Mouse (Mus musculus) right cerebral cortex, postnatal 14 days (tissue): Measurements from ENCODE around the gene Ankrd9.

Experiments used
- DNase-seq: peaks from one replicate; pipeline ENCODE4 v3.0.0; 2022

The Ankrd9 gene

DNA sequence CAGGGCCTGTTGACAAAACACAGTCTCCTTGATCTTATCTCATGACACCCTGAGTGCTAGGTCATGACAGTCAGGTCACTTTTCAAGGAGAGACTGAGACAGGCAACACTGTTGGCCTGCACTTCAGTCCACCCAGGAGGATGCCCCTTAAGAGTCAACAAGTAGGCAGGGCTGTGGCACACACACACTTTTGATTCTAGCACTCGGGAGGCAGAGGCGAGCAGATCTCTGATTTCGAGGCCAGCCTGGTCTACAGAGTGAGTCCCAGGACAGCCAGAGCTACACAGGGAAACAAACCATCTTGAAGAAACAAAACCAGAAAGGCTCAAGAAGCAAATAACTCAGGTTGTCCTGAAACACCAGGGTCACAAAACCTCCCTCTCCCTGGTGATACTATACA, 10.6 kb upstream of the Ankrd9 start:
- DNase-seq = no peak

DNA sequence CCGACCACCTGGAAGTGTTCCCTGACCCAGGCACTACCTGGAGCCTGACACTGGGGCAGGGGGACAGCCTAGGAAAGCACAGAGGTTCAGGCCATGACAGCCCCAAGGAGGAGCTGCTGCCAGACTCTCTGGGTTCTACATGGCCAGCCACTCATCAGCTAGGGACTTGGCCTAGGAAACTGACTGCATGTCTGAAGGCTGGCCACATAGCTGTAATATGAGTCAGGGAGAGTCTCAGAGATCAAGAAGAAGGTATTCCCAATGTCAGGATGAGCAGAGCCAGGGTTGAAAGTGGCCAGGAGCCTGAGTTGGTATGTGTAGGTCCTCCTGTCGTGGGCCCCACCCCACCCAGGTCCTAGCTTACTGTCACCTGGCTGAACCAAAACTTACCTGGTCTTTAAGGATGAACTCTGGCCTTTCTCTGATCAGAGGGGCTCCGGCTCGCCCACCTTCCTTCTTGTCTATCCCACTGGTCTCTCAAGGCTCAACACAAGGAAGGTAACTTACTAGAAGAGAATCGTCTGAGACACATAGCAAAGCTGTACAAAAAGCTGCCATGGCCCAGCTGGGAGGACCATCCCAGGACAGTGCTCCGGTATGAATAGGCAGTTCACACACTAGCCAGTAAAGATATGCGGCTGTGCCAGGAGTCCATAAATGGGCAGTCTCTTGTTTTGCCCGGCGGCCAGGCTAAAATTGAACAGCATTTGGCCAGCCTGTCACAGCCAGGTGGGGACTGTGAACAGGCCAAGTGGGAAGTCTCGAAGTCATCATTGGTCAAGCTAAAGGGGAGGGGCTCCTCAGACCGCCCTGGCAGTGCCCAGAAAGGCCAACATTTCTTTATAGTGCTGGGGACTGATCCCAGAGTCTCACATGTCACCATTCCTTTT, 7.9 kb upstream of the Ankrd9 start:
- no peak for DNase-seq

DNA sequence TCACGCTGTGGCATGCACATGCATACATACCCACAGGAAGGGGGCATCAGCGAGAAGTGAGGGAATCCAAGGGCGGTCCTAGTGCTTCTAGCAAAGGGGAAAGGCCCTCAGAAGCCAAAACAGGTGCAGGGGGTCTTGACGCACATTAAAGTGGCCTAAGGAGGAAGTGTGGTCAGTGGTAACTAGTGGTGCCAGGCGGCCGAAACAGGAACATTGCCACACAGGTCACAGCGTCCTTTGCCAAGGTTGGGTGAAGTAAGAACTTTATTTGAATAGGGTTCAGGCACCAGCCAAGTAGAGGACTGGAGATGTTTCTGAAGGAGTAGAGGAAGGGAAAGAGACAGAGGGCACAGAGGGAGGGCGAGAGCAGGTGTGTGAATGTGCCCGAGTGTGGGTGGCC, 6.3 kb upstream of the Ankrd9 start:
- DNase-seq = no peak

DNA sequence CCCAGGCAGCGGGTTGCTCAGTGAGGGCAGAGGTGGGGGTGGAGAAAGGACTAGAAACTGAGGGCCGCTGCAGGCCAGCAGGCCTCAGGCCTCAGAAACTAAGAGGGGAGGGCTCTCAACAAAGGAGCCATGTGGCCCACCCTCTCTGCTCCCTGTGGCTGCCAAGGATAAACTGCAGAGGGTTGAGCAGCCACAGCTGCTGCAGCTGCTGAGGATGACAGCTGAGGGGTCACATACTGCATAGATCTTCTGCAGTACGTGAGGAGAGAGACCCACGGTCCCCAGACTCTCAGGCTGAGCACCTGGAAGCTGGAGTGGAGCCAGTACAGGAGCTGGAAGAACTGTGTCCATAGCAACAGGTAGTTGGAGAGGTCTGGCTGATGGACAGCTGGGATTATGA, 5.8 kb upstream of the Ankrd9 start:
- no peak for DNase-seq

DNA sequence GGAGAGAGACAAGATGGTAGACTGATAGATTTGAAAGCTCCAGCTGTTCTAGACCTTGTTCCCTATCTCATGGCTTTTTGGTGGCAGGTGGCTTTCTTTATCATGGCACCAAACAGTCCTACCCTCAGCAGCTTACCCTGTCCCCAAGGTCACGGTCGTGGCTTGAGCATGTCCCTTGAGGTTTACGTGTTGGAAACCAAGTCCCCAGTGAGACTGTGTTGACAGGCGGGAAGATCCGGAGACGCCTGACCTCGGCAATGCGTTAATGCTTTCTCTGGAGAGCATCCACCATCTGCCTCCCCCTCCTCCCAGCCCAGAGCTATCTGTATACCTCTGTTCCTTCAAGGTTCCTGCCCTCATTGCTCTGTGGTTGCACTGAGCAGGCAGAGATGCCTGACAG, 4.9 kb upstream of the Ankrd9 start:
- DNase-seq = no peak

DNA sequence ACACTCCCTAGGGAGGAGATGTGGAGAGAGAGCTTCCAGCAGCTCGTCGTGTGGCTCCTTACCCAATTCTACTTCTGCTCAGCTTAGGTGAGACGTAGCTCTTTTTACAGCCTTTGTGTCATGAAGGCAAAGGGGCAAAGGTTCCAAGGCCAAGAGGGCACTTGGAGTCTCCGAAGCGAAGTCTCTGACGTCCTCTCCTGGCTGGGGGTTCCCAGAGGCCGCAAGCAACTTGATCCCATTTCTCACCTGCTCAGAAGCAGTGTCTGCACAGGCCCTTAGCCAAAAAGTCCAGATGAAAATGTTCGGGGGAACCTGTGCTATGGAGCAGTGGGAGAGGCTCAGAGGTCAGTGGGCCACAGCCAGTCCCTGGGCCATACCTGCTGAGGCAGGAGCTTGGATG, 4.2 kb upstream of the Ankrd9 start:
- DNase-seq = no peak

DNA sequence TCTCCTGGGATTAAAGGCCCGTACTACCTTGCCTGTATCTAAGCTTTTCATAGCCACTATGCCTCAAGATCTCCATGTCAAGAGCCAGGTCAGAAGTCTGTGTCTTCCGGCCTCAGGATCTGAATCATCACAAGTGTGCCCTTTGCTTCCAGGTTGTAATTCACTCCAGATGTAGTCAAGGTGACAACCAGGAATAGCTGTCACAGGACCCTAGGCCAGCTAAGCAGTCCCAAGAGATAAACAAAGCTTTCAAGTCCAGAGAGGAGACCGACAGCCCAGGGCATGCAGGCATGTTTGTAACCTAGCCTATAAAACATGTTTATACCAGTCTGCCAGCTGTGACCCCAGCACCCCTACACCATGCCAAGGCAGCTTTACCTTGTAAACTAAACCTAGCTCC, 2.9 kb upstream of the Ankrd9 start:
- DNase-seq = no peak

DNA sequence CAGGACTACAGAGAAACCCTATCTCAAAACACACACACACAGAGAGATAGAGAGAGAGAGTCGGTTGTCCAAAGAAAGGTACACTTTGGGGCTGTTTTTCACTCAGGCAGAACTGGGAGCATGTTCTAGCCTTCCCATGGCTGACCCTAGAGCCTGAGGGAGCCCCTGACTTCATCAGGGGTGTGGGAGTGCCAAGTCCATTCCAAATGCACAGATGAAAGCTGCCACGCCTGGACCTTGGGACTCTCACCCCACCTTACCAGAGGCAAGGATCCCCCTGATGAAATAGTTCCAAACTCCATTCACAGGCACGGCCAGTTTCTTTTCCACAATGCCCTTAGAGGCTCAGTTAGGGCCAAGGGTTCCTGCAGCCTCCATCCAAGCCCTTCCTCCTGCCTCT, 968 bp upstream of the Ankrd9 start:
- DNase-seq = no peak

DNA sequence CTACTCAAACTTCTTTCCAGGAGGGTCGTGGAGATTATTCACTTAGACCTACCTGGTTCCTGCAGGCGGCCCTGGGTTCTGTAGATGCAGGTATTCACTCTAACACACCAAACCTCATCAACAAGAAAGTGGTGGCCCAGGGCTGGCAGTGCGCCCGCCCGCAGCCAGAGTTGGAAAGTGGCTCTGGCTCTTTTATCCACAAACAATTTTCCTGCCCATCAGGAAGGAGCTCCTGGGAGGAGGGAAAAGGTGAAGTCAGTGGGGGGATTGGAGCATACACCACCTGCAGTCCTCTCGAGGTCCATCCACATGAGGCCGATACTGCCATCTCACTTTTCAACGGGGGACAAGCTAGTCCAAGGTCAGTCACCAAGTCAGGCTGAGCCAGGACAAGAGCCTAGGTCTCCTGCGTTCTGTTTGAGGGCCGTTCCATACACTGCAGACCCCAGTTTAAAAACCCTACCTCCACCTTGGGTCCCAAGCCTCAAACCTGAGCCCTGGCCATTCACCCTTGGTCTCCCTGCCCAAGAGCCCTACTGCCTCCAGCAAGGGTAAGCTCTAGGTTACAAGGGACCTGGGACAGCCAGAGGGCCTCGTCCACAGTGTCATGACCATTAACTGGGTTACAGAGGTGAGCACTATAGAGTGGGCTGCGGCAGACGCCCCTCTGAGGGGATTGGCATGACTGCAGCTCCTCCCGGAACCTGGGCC, 789 bp downstream of the Ankrd9 start:
- DNase-seq = no peak

DNA sequence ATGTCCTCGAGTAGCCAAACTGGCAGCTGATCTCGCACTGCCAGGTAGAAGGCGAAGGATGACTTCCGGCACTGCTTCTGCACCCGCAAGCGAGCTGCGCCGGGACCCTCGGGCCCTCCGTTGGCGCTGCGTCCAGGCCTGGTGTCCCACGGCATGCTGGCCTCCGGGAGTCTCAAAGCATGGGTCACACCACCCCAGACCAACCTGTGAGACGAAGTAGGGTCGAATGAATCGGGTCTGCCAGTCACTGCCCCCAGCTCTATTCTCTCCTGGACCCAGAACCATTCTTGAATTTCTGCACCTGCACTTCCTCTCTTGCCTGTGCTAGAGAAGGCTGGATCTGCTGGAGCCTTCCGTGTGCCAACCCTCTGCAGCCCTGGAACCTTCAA, 1.5 kb downstream of the Ankrd9 start:
- no peak for DNase-seq

DNA sequence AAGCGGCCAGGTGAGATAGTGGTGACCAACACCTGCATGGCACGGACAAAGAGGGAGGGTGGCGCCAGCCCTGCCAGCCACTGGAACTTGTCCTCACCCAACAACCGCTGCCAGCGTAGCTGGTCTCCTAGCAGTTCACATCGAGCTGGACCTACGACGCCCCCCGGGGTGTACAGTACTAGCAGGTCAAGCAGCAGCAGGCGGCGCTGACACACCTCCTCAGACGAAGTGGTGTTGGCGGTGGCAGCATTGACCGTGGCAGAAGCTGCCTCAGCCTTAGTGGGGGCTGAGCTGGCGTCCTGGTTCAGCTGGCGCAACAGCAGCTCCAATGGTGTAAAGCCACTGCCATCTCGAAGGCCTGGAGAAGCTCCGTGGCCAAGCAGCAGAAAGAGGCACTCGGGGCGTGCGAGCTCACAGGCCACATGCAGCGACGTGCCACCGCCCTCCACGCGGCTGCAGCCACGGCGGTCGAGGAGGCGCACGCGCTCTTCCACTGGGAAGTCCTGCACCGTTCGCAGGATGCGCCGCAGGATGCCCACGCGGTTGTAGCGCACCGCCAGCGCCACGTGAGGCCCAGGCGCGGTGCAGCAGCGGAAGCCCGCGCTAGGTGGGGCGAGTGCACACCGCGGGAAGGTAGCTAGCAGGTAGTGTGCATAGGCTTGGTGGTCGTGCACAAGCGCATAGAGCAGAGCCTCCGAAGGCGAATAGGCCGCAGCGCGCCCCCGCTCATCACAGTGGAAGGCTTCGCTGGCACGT, 2.1 kb downstream of the Ankrd9 start:
- no peak for DNase-seq

DNA sequence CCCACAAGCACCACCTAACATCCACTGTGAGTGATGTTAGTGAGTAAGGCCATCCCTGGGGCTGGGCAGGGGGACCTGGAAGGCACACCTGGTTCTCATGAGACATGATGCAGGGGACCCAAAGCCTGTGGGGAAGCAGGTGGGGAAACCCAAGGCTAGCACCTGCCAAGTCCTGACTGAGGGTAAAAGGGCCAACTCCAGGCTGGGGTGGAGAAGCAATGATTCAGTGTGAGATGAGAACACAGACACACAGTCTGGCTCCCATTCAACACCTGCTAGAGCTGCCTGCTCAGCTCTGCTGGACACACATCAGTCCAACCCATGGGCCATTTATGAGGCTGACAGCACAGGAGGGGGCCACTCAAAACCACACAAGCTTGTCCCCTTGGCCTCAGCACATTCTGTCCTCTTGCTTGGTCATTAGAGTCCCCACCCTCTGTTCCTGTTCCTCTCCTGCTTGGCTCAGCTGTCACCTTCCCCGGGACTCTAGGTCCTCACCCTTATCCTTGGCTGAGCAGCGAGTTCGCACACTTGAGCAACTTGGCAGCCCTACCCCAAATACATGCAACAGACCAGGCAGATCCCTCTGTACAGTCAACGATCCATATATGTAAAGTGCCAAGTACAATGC, 2.9 kb downstream of the Ankrd9 start:
- no peak for DNase-seq

DNA sequence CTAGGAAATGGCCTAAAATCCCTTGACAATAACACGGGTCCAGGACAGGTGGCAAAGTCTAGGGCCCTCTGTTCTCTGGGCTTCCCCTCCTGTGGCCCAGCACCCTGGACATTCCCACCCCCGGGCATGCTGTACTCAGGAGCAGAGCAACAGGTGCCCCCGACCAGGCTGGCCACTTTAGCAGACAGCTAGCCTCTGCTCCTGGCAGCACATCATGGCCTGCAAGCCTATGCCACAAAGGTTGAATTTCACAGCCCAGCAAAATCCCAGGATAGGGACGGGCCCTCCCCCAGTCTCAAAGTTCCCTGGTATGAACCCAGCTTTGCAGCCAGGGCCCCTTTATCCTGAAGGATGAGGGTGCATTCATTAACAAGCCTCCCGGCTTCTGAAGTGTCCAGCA, 3.5 kb downstream of the Ankrd9 start:
- DNase-seq = no peak

DNA sequence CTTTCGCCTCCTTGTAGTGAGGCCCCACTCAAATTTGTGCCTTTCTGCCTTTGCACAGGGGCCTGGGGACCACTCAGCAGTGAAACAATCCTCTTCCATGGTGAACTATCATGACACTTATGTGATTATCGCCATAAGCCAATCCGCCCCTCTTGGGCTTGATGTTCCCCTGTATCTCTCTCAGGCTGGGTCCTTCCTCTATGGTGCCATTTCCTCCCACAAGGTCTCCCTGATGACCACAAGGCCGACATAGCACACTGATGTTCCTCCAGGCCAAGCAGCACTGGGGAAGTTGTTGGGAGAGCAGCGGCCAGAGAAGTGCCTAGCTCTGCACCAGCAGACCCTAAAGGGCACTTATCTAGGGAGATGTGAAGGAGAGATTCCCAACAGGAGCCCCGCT, 4.1 kb downstream of the Ankrd9 start:
- DNase-seq = no peak

DNA sequence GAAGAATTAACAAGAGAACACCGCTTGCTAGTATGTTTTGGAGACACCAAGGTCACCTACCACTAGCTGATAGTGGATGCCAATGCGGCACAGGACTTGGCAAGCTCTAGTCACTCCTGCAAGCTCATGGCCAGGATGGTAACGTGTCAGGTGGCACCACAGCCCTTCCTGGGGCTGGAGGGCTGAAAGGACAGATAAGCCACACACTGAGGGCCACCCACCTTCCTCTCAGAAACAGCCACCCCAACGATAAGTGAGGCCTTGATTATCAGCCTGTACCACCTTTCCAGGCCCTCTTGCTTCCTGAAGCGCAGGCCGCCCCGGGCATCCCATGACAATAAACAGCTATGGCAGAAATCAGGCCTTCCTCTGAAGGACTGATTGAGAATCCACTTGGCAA, 4.5 kb downstream of the Ankrd9 start:
- no peak for DNase-seq

DNA sequence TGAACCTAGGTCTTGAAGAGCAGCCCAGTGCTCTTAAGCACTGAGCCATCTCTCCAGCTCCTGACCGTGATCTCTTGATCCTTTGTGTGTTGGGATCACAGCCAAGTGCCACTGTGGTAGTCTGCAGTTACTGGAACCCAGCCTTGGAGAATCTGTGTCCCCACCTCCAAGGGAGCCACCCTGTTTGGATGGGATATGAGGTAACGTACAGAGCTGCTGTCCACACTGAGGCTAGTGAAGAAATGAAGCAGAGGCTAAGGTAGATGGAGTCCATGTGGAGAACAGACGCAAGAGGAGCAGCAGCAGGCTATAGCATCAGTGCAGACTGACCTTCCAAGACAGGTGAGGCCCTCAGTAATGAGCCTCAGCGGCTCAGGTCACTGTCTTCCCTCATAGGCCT, 5.0 kb downstream of the Ankrd9 start:
- no peak for DNase-seq

DNA sequence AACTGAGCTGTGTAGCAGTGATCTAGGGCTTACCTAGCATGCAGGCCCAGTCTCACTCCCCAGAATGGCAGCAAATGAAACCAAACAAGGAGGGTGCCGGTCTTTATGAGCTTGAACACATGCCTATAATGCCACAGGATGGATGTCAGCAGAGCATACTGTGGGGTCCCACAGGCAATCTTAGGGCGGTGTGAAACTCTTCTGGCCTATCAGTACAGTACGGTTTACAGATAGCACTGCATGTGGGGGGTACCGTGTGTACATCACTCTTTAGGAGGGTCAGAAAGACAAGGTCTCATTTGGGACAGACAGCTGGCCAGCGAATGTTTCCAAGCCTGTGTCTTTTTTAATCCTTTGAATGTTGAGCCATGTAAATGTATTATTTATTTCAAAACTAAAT, 6.9 kb downstream of the Ankrd9 start:
- DNase-seq = no peak

DNA sequence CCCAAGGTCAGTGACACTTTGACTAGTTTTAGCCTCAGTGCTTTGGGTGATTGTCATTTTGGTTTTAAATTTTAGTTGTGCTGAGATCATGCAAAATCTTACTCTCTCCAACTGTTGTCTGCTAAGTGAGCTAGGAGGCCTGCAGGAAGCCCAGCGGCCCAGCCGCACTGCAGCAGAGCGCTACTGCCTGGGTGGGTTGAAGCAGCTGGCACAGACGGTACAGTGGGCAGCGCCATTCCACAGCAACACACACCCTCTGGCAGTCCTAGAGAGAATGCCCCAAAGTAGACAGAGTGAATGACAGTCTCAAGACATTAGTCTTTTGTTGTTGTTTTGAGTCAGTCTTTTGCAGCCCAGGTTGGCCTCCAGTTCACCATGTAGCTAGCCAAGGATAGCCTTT, 8.4 kb downstream of the Ankrd9 start:
- DNase-seq = no peak

DNA sequence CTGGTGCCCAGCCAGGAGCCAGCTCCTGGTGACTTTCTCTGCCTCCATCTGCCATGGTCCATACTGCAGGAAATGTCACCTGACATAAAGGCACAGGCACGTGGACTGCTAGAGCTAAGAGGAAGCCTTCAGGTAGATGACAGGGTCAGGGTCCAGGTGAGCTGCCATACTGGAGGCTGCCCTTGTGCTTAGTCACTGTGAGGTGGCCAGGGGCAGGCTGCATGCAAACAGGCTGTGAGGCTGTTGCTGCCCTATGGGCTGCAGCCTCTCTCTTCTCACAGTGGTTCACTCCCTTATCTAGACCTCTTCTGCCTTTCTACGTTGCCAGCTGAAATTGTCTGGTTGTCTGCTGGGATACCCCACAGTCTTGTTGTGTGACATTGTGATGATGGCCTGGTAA, 11.7 kb downstream of the Ankrd9 start:
- DNase-seq = no peak

DNA sequence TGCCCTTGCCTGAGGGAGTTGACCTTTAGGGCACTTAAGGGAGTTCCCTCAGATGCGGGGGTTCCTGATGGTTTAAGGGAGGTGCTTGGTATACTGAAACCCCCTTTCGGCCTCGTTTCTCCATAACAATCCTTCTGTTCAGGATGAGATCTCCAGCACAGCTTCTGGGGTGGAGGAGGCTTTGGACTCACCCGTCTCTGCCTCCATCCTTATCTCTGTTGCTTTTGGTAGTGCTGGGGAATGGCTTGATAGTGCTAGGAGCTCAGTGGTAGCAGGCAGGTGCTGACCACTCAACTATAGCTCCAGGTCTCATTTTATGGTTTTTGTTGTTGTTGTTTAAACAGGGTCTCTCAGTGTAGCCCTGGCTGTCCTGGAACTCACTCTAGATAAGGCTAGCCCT, 12.8 kb downstream of the Ankrd9 start:
- no peak for DNase-seq

DNA sequence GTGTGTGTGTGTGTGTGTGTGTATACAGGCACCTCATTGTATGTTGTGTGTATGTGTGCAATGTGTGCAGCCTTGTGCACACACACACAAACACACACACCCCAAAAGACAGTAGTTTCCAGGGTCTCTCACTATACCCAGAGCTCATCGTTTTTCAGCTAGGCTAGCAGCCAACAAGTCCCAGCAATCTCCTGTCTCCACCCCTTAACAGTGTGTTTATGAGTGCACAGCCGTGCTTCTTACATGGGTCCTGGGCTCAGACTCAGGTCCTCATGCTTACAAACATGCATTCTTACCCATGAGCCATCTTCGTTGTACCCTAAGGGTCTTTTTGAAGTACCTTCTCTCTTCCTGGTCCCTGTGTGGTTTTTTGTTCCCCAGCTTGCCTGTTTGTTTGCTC, 13.3 kb downstream of the Ankrd9 start:
- DNase-seq = no peak

DNA sequence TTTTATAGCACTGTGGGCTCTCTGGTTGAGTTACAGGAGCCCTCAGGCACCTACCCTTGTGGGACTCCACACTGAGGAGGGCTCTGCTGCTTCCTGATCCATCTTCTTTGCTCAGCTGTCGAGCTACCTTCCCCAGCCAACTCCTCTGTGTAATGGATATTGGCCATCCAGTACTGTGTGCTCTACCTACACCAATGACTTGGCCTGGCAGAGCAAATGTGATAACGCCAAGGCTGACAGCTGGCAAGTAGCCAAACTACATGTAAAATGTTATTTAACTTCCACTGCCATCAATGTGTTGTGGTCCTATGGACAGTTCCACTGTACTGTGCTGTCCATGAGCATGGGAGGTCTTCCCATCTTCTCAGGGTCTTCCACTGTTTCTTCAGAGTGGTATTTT, 16.9 kb downstream of the Ankrd9 start:
- DNase-seq = no peak

DNA sequence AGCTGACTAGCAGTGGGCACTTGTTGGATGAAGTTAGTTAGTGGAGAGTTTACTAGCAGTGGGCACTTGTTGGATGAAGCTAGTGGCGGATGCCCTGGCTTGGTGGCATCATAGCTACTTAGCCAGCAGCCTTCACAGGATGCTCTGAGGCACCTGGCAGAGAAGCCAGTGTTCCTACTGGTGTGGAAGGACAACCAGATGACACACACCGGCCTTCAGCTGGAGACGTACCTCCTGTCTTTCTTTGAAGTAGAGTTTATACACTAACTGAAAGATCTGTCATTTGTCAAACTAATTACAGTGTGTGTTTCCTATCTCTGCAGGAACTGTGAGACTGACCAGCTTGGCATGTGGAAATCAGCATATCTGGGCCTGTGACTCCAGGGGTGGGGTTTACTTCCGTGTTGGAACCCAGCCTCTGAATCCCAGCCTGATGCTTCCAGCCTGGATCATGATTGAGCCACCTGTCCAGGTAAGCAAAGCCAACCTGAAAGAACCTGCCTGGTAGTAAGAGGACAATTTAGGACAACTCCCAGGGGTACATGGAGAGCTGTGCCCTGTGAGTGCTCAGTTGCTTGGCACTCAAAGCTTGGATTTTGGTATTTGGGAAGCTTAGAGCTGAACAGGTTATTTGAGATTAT, 24.4 kb downstream of the Ankrd9 start:
- DNase-seq = no peak
